Mouse (Mus musculus): ENCODE results near the gene Foxc2.

DNA sequence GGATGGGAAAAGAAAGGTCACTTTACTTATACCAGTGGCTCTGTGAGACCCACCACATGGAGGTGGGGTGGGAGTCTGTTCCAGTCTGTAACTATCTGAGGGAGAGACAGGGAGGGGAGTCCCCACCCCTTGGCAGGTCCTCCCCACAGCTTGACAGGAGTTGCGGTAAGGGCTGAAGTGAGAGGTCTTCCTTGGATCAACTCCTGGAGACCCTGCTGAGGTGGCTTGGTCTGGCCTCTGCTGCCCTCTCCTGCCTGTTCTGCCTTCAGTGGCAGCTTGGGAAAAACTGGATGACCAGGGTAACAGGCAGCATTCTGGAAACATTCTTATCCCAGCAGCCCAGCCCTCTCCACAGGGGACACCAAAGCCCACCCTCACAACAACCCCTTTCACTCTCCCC is 25.3 kb upstream of the Foxc2 start:
- TF ChIP-seq CTCF (IDR thresholded peaks at IDR 0.05; ENCODE audit: extremely low read depth, insufficient read depth, low read length) (no peak; the same call in 1 of the 2 replicates), POLR2A (IDR thresholded peaks at IDR 0.05; ENCODE audit: extremely low read depth, insufficient read depth, low read length) (no peak)
